Mouse (Mus musculus): Measurements from ENCODE around the gene Bglap3.
"Not testable (repeated sequence)": the region's sequence is repeated elsewhere in the genome, so short reads cannot be mapped to it uniquely, and the experiment has no call there.

The Bglap3 gene

GRCm38 (mm10) chr3:88372643-88373042 lies at the start of gene Bglap3:
Gene Bglap3 (minus strand): TSS chr3:88372743.
- DNase-seq (ENCODE audit: low spot score in 2 of 2): not testable (repeated sequence)

- DNase-seq (ENCODE audit: low spot score in 2 of 2): peak in 1 of 2 experiments; percentile 49
These were observed 49.6 kb upstream of the Bglap3 start for GRCm38 (mm10) chr3:88422020-88422720.

GRCm38 (mm10) chr3:88420771-88421170 lies 48.2 kb upstream of the Bglap3 start:
- DNase-seq (ENCODE audit: low spot score in 2 of 2): no peak

- no peak for DNase-seq (ENCODE audit: low spot score in 2 of 2)
These were observed 45.5 kb upstream of the Bglap3 start for GRCm38 (mm10) chr3:88418016-88418415.

GRCm38 (mm10) chr3:88415668-88416067 lies 43.1 kb upstream of the Bglap3 start:
- DNase-seq (ENCODE audit: low spot score in 2 of 2): no peak

- no peak for DNase-seq (ENCODE audit: low spot score in 2 of 2)
These were observed 40.1 kb upstream of the Bglap3 start for GRCm38 (mm10) chr3:88412636-88413035.

- no peak for DNase-seq (ENCODE audit: low spot score in 2 of 2)
These were observed 39.1 kb upstream of the Bglap3 start for GRCm38 (mm10) chr3:88411681-88412080.

- peak in 1 of 2 experiments; percentile 21 for DNase-seq (ENCODE audit: low spot score in 2 of 2)
These were observed 38.1 kb upstream of the Bglap3 start for GRCm38 (mm10) chr3:88410645-88411031.

GRCm38 (mm10) chr3:88409741-88410644 lies 37.5 kb upstream of the Bglap3 start, which contains the start of gene Pmf1:
Gene Pmf1 (minus strand): TSS chr3:88410331.
- DNase-seq (ENCODE audit: low spot score in 2 of 2): peak; percentile 93 to 94

- DNase-seq (ENCODE audit: low spot score in 2 of 2): no peak
These were observed 36.4 kb upstream of the Bglap3 start for GRCm38 (mm10) chr3:88408953-88409352.

GRCm38 (mm10) chr3:88407529-88407928 lies 35.0 kb upstream of the Bglap3 start:
- no peak for DNase-seq (ENCODE audit: low spot score in 2 of 2)

GRCm38 (mm10) chr3:88407090-88407489 lies 34.5 kb upstream of the Bglap3 start:
- peak; percentile 79 to 81 for DNase-seq (ENCODE audit: low spot score in 2 of 2)

- no peak for DNase-seq (ENCODE audit: low spot score in 2 of 2)
These were observed 31.1 kb upstream of the Bglap3 start for GRCm38 (mm10) chr3:88403522-88404230.

GRCm38 (mm10) chr3:88398666-88399065 lies 26.1 kb upstream of the Bglap3 start:
- DNase-seq (ENCODE audit: low spot score in 2 of 2): no peak

GRCm38 (mm10) chr3:88395742-88396141 lies 23.2 kb upstream of the Bglap3 start:
- DNase-seq (ENCODE audit: low spot score in 2 of 2): no peak

GRCm38 (mm10) chr3:88395288-88395687 lies 22.7 kb upstream of the Bglap3 start:
- DNase-seq (ENCODE audit: low spot score in 2 of 2): no peak

GRCm38 (mm10) chr3:88393776-88394375 lies 21.3 kb upstream of the Bglap3 start:
- DNase-seq (ENCODE audit: low spot score in 2 of 2): no peak

- no peak for DNase-seq (ENCODE audit: low spot score in 2 of 2)
These were observed 11.8 kb upstream of the Bglap3 start, which contains the start of gene Bglap for GRCm38 (mm10) chr3:88384364-88384763. Gene Bglap (minus strand): TSS chr3:88384464.

GRCm38 (mm10) chr3:88382383-88382782 lies 9.8 kb upstream of the Bglap3 start:
- not testable (repeated sequence) for DNase-seq (ENCODE audit: low spot score in 2 of 2)

GRCm38 (mm10) chr3:88381389-88382315 lies 9.1 kb upstream of the Bglap3 start:
- peak in 1 of 2 experiments; percentile 46 for DNase-seq (ENCODE audit: low spot score in 2 of 2)

All from right cerebral cortex, postnatal 10 days (tissue).